Mouse (Mus musculus): ENCODE results near the gene Stx6.
A peak's percentile ranks its signal among the peaks of the same experiment; 100 is the strongest.

Stx6 gene

GRCm38 (mm10) chr1:155205311-155205710 lies 46.8 kb downstream of the Stx6 start:
- no peak for DNase-seq (ENCODE audit: extremely low read depth, insufficient read length, low spot score)

- DNase-seq (ENCODE audit: extremely low read depth, insufficient read length, low spot score), result no peak
These were observed 47.5 kb downstream of the Stx6 start for GRCm38 (mm10) chr1:155205822-155206660.

- no peak for DNase-seq (ENCODE audit: extremely low read depth, insufficient read length, low spot score)
These were observed 49.3 kb downstream of the Stx6 start for GRCm38 (mm10) chr1:155207859-155208258.

GRCm38 (mm10) chr1:155210011-155210763 lies 51.7 kb downstream of the Stx6 start:
- no peak for DNase-seq (ENCODE audit: extremely low read depth, insufficient read length, low spot score)

- DNase-seq (ENCODE audit: extremely low read depth, insufficient read length, low spot score), result no peak
These were observed 52.5 kb downstream of the Stx6 start for GRCm38 (mm10) chr1:155211017-155211416.

GRCm38 (mm10) chr1:155212081-155212480 lies 53.6 kb downstream of the Stx6 start:
- DNase-seq (ENCODE audit: extremely low read depth, insufficient read length, low spot score), result no peak

DNA sequence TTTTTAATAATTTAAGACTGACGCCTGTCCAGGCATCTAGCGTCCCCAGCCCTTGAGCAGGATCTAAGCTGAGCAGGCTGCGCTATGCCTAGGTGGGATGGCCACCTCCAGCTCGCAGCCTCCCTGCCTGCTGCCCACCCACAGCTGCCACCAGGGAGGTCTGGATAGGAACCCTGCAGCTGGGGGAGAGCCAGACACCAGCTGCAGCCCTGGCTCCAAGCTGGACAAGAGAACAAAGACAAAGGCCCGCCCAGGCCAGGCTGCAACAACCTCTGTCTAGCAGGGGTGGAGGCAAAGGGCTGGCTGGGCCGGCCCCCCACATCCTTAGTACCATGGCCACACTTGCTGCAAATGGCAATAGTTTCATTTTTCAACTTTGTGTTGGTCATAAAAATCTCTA lies 54.0 kb downstream of the Stx6 start:
- no peak for DNase-seq (ENCODE audit: extremely low read depth, insufficient read length, low spot score)

DNA sequence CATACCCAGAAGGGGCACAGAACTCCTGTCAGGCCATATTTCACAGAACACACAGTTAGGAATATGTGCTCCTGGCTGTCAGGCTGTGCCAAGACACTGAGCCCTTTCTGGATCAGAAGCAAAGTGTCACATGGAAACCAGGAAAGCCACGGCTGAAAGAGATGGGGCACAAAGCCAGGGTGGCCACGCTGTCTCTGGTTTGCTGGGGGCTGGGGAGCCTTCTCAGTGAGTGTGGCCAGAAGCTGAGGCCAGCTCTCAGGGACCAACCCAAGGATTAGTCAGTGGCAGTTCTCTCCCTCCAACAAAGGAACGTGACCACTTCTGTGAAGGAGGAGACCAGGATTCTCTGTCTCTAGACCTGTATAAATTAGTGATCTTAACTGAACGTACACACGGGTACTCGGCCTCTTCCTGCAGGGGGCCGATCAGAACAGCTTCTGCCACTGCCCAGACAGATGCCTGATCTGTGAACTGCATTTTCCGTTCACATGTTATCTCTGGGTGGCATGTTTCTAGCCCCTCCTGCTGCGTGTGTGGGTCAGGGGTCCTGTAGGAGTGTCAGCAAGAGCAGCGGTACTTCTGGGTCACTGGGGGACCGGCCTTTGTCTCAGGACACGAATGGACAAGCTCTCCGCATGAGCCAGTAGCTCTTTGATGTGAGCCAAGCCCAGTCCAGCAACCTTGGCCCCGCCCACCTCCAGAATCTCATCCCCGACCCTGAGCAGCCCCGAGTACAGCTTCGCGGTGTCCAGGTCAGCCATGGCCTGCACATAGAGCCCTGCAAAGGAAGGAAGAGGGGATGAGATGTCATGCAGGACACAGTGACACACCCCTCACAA lies 54.6 kb downstream of the Stx6 start:
- DNase-seq (ENCODE audit: extremely low read depth, insufficient read length, low spot score), result peak; percentile 50

- DNase-seq (ENCODE audit: extremely low read depth, insufficient read length, low spot score), result no peak
These were observed 55.4 kb downstream of the Stx6 start for GRCm38 (mm10) chr1:155213912-155214311.

DNA sequence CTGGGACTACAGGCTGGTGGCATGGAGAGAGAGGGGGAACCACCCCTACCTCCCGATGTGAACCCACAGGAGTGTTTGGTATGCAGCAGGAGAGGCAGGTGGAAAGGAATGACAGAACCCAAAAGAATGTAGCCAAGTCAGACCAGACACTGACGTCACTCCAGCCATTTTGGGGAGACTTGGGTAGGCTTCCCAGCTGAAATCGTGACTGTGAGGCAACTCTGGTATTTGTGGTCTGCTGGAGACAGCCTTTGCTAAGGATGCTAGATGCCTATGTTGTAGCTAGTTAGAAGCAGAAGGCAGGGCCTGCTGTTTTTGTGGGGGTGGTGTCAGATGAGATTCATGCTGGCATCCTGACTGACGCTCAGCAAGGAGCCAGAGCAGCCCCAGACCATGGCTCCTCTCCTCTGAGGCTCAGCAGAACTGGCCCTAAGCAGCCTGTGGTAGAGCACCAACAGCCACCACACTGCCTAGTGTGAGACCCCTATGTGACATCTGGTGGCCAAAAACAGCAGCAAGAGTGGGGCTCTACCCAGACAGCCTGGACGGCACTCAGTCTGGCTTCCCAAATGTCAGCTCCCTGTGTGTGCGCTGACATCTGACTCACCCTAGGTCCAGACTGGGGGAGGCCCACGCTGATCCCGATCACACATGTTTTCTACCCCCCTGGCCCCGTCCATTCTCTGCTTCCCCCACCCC lies 56.7 kb downstream of the Stx6 start:
- peak; percentile 60 for DNase-seq (ENCODE audit: extremely low read depth, insufficient read length, low spot score)

DNA sequence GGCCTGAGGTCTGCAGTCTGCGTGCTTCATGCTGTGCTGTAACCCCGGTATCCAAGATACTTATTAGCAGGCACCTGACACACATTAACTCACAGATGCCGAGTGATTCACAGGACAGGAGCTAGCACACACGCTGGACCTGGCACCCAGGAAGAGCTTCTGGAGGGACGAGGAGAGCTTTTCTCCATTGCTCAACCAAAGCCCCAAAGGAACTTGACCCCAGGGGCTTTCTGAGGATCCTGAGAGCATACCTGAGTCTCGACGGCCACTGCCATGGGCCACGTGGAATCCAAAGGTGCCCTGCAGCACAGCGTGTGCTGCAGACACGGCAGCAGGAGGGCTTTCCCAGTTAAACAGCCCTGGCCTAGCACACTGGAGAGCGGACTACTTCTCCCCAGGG lies 57.8 kb downstream of the Stx6 start:
- DNase-seq (ENCODE audit: extremely low read depth, insufficient read length, low spot score), result no peak

GRCm38 (mm10) chr1:155216844-155217243 lies 58.3 kb downstream of the Stx6 start:
- DNase-seq (ENCODE audit: extremely low read depth, insufficient read length, low spot score), result no peak

- DNase-seq (ENCODE audit: extremely low read depth, insufficient read length, low spot score), result no peak
These were observed 59.5 kb downstream of the Stx6 start for GRCm38 (mm10) chr1:155217865-155218541.

GRCm38 (mm10) chr1:155218924-155219323 lies 60.4 kb downstream of the Stx6 start:
- no peak for DNase-seq (ENCODE audit: extremely low read depth, insufficient read length, low spot score)

DNA sequence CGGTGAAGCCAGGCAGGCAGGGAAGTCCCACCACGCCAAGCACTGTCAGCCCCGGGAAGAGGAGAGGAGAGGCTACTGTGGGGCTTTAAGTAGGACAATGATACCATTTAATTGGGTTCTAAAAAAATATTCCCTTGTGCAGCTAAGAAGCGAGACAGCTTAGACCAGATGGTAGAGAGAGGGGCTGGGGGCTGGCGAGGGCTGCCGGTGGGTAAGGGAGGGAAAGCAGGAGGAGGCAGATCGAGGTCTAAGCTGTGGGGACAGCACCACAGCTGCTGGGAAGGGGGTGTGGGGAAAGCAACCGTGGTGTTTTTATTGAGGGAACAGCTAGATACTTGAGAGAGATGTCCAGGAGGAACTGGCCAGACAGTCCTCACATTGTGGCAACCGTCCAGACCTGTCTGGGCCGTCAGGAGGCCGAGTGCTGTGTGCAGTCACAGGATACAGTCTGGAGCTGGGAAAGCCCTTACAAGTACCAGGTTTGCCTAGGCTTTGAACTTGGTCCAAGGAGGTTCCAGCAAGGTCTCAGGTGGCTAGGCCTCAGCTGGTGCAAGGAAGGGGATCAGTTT lies 63.7 kb downstream of the Stx6 start:
- DNase-seq (ENCODE audit: extremely low read depth, insufficient read length, low spot score), result no peak

- DNase-seq (ENCODE audit: extremely low read depth, insufficient read length, low spot score), result no peak
These were observed 64.5 kb downstream of the Stx6 start for GRCm38 (mm10) chr1:155223036-155223435.

- DNase-seq (ENCODE audit: extremely low read depth, insufficient read length, low spot score), result peak; percentile 84
These were observed 65.5 kb downstream of the Stx6 start for GRCm38 (mm10) chr1:155223849-155224554.

GRCm38 (mm10) chr1:155229464-155230411 lies 71.2 kb downstream of the Stx6 start:
- no peak for DNase-seq (ENCODE audit: extremely low read depth, insufficient read length, low spot score)
